Mouse (Mus musculus): Measurements from ENCODE around the gene Alox5ap. TPM values are rescaled to one million over a fixed set of nuclear protein-coding genes. Genes with fewer than 3 reads are reported as not detected.

Alox5ap gene
- total RNA-seq (2014; rRNA removed) (3.4 and 11.6 TPM in 2 replicates), polyA plus RNA-seq (2015; fragmentation: Nextera tagmentation; extraction: Ambion mirVana) (10.8 and 13.3 TPM in 2 replicates)

DNA sequence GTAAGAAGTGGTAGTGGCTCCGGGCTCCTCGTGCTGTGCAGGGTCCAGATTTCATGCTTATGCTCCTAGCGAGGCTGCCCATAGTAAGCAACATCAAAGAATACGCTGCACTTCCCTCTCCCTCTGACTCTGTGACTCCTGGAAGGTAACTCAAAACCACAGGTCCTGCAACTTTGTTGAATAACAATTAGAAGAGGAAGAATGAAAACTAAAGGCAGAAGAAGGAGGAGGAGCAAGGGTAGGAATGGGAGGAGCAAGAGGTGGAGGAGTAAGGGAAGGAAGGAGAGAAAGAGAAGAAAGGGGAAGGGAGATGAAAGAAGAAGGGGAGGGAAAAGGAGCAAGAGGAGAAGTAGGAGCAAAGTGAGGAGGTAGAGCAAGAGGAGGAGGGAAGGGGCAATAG is at the start of gene Alox5ap:
TSS of gene Alox5ap (plus strand) at position 363 of the 400 bp plus-strand sequence.
- Histone ChIP-seq H3K4me1 (ENCODE audit: insufficient read depth) (0 out of 2 replicates have a peak, but pooled peaks cover under 1% of the 10 kb centered on the region), H3K4me3 (ENCODE audit: low read depth, low read length) (no peak within 1 kb of the TSS), H3K36me3 (ENCODE audit: insufficient read depth) (no peaks in the 10 kb centered on the region), H3K27me3 (ENCODE audit: insufficient read depth, low read length) (no peaks in the 10 kb centered on the region), H3K9ac (no peak within 1 kb of the TSS), H3K9me3 (ENCODE audit: low read length) (no peaks in the 10 kb centered on the region), H3K27ac (ENCODE audit: low read depth, low read length) (no peak within 1 kb of the TSS), H3K4me2 (ENCODE audit: low read depth) (no peak within 1 kb of the TSS)
- ATAC-seq (no peak), DNase-seq (no peak)
- TF ChIP-seq CTCF (IDR thresholded peaks at IDR 0.05; ENCODE audit: low read depth), result no peak
- 55% methylated on average over 4 of the region's 4 CpGs for WGBS

DNA sequence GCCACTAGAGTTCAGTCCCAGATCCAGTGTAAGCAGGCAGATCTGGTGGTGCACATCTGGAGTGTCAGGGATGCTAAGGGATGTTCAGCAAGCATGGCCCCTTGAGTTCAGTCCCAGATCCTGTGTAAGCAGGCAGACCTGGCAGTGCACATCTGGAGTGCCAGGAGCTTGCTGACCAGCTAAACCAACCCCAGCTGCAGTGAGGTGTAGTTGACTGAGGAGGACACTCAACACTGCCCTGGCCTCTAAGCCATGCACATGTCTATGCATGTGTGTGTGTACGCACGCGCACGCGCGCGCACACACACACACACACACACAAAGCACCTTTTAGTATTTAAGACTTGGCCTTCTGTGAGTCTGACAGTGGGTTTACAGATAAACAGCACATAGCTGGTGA is 49.0 kb upstream of the Alox5ap start:
- Histone ChIP-seq H3K9me3 (ENCODE audit: low read length) (no peaks in the 10 kb centered on the region), H3K36me3 (ENCODE audit: insufficient read depth) (peaks cover 63% of the 10 kb centered on the region), H3K4me2 (ENCODE audit: low read depth) (no peak overlapping the region), H3K4me1 (ENCODE audit: insufficient read depth) (no peaks in the 10 kb centered on the region), H3K27ac (ENCODE audit: low read depth, low read length) (no peak overlapping the region), H3K4me3 (ENCODE audit: low read depth, low read length) (no peak overlapping the region), H3K27me3 (ENCODE audit: insufficient read depth, low read length) (no peaks in the 10 kb centered on the region), H3K9ac (no peak overlapping the region)
- TF ChIP-seq CTCF (IDR thresholded peaks at IDR 0.05; ENCODE audit: low read depth), result no peak
- no peak for DNase-seq
- WGBS, result 98% methylated on average over 7 of the region's 7 CpGs
- ATAC-seq, result no peak

DNA sequence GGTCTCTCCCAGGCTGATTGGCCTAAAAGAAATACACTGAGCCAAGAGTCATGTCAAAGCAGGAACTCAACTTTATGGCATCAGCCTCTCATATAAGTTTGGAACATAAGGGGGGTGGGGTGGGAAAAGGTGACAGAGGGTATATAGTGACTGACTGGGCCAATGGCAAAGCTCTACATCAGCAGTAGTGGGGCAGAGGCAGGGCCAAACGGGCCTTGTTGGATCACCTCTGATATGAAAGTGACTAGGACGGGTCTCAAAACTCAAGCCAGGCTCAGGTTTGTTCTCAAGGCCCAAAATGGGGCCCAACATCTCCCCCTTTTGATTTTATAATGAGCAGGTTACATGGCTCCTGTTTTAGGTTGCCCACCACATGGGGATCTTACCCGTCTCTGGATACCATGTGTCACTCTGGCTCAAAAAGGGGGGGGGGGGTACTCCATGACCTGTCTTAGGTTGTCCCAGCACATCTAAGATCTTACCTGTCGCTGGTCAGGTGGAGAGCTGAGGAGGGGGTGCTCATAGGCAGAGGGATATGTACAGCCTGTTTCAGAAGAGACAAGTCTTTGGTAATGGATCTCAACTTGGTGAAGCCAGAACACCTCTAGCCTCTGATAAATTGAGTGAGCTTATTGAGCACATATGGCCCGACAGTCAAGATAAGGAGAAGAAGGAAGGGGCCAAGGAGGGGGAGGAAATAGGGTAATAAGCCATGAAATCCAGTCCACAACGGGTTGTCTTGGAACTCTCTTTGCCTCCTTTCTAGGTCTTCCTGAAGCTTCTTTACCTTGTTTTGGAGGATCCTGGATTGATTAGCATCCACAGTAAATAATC is 46.8 kb upstream of the Alox5ap start:
- no peak overlapping the region for H3K4me3 ChIP-seq (ENCODE audit: low read depth, low read length)
- H3K36me3 ChIP-seq (ENCODE audit: insufficient read depth), result peaks cover 47% of the 10 kb centered on the region
- H3K4me1 ChIP-seq (ENCODE audit: insufficient read depth), result no peaks in the 10 kb centered on the region
- H3K4me2 ChIP-seq (ENCODE audit: low read depth), result no peak overlapping the region
- TF ChIP-seq CTCF (IDR thresholded peaks at IDR 0.05; ENCODE audit: low read depth), result no peak
- H3K27me3 ChIP-seq (ENCODE audit: insufficient read depth, low read length), result no peaks in the 10 kb centered on the region
- WGBS, result 94% methylated on average over 6 of the region's 6 CpGs
- H3K27ac ChIP-seq (ENCODE audit: low read depth, low read length), result no peak overlapping the region
- ATAC-seq (no peak), DNase-seq (no peak)
- H3K9ac ChIP-seq, result no peak overlapping the region
- H3K9me3 ChIP-seq (ENCODE audit: low read length), result no peaks in the 10 kb centered on the region

DNA sequence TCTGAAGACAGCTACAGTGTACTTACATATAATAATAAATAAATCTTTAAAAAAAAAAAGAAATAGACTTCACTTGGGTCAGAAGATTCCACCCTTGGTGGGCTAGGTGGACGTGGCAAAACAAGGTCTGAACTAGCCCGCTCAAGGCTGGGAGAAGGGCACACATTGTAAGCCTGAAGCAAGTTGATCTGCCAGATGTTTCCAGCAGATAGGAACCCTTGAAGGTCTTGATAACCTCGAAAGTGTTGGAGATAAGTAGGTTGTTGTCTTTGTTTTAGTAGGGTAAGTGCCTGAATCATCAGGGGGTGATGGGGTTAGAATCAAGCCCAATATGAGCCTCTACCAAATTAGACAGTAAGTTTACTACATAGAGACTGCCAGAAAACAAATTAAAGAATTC is 45.1 kb upstream of the Alox5ap start:
- ATAC-seq (no peak), DNase-seq (no peak)
- no peak overlapping the region for H3K4me2 ChIP-seq (ENCODE audit: low read depth)
- no peak overlapping the region for H3K9ac ChIP-seq
- no peak overlapping the region for H3K27ac ChIP-seq (ENCODE audit: low read depth, low read length)
- no peak for TF ChIP-seq CTCF (IDR thresholded peaks at IDR 0.05; ENCODE audit: low read depth)
- H3K4me1 ChIP-seq (ENCODE audit: insufficient read depth), result no peaks in the 10 kb centered on the region
- WGBS, result 87% methylated on average over 3 of the region's 3 CpGs
- no peaks in the 10 kb centered on the region for H3K9me3 ChIP-seq (ENCODE audit: low read length)
- H3K36me3 ChIP-seq (ENCODE audit: insufficient read depth), result peaks cover 30% of the 10 kb centered on the region
- H3K27me3 ChIP-seq (ENCODE audit: insufficient read depth, low read length), result no peaks in the 10 kb centered on the region
- no peak overlapping the region for H3K4me3 ChIP-seq (ENCODE audit: low read depth, low read length)

DNA sequence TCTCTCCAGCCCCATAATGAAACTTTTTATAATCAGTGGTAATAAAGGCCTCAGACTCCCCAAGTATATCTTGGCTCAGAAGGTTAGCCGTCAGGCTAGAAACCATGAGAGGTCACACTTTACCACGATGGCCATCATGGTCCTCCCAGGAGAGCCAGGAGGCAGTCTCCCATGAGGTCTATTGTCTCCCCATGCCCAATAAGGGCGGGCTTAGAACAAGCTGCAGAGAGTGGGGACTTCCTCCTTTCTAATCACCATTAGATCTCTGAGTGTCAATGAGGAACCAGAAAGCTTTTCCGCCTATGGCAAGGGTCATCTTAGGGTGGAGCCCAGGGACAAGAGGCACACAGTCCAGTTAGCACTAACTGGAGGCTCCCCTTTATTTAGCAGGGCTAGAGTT is 43.2 kb upstream of the Alox5ap start:
- no peak for DNase-seq
- TF ChIP-seq CTCF (IDR thresholded peaks at IDR 0.05; ENCODE audit: low read depth), result no peak
- H3K9me3 ChIP-seq (ENCODE audit: low read length), result no peaks in the 10 kb centered on the region
- ATAC-seq, result no peak
- H3K27ac ChIP-seq (ENCODE audit: low read depth, low read length), result no peak overlapping the region
- no peak overlapping the region for H3K4me2 ChIP-seq (ENCODE audit: low read depth)
- H3K9ac ChIP-seq, result no peak overlapping the region
- no peak overlapping the region for H3K4me3 ChIP-seq (ENCODE audit: low read depth, low read length)
- WGBS, result 92% methylated on average over 4 of the region's 4 CpGs
- no peaks in the 10 kb centered on the region for H3K27me3 ChIP-seq (ENCODE audit: insufficient read depth, low read length)
- H3K4me1 ChIP-seq (ENCODE audit: insufficient read depth), result no peaks in the 10 kb centered on the region
- H3K36me3 ChIP-seq (ENCODE audit: insufficient read depth), result peaks cover 11% of the 10 kb centered on the region; the same call in 1 of the 2 replicates

DNA sequence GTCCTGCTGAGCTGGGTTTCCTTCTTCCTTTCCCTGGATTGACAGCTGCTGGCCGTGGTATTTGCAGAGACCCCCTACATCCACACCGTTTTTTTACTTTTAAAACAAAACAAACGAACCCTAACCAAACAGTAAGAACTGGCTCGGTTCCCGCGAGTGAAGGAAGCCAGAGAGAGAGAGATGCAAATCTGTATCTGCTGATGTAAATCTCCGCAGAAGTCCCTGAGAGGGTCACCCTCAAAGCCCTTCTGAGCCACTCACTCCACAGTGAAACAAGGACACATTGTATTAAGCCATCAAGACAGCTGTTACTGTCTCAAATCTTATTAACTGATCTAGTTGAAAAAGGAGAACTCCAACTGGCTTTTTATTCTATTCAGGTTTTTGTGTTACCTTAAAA is 39.9 kb upstream of the Alox5ap start:
- no peaks in the 10 kb centered on the region for H3K9me3 ChIP-seq (ENCODE audit: low read length)
- 9% methylated on average over 7 of the region's 7 CpGs for WGBS
- no peak for TF ChIP-seq CTCF (IDR thresholded peaks at IDR 0.05; ENCODE audit: low read depth)
- no peaks in the 10 kb centered on the region for H3K4me1 ChIP-seq (ENCODE audit: insufficient read depth)
- no peak overlapping the region for H3K9ac ChIP-seq
- DNase-seq (peak; percentile 17), ATAC-seq (no peak)
- H3K36me3 ChIP-seq (ENCODE audit: insufficient read depth), result no peaks in the 10 kb centered on the region
- no peaks in the 10 kb centered on the region for H3K27me3 ChIP-seq (ENCODE audit: insufficient read depth, low read length)
- H3K27ac ChIP-seq (ENCODE audit: low read depth, low read length), result no peak overlapping the region
- no peak overlapping the region for H3K4me3 ChIP-seq (ENCODE audit: low read depth, low read length)
- H3K4me2 ChIP-seq (ENCODE audit: low read depth), result no peak overlapping the region
